Mouse (Mus musculus) ES-CJ7 (cell line): ENCODE results near the gene Fkbp1a.

ENCODE experiments used
- DNase-seq: peaks from one replicate; pipeline ENCODE4 v3.0.0; 2011; ENCODE audit warnings: low read depth, low spot score

Fkbp1a gene

GRCm38 (mm10) chr2:151546571-151546970, 4.3 kb downstream of the Fkbp1a start:
- no peak for DNase-seq

DNA sequence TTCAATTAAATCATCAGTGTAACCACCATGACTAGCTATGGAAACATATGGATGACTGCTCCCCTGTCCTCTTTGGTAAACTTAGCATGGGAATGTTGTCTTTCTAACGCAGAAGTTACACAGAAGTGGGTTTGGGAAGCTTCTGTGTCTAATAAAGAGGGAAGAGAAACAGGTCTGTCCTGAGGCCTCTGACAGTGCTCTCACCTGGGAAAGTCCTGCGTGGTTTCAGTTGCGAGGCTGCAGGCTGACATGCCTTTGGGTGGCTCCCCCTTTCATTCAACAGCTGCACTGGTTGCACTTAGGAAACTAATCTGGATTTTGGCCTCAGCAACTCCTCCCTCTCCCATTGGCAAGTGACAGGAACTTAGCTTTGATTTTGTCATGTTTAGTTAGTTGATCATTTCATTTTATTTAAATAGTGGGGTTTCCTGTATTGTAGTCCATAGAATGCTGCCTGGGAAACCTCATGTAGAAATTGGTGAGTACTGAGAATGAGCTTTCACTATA, 7.4 kb downstream of the Fkbp1a start:
- no peak for DNase-seq

DNA sequence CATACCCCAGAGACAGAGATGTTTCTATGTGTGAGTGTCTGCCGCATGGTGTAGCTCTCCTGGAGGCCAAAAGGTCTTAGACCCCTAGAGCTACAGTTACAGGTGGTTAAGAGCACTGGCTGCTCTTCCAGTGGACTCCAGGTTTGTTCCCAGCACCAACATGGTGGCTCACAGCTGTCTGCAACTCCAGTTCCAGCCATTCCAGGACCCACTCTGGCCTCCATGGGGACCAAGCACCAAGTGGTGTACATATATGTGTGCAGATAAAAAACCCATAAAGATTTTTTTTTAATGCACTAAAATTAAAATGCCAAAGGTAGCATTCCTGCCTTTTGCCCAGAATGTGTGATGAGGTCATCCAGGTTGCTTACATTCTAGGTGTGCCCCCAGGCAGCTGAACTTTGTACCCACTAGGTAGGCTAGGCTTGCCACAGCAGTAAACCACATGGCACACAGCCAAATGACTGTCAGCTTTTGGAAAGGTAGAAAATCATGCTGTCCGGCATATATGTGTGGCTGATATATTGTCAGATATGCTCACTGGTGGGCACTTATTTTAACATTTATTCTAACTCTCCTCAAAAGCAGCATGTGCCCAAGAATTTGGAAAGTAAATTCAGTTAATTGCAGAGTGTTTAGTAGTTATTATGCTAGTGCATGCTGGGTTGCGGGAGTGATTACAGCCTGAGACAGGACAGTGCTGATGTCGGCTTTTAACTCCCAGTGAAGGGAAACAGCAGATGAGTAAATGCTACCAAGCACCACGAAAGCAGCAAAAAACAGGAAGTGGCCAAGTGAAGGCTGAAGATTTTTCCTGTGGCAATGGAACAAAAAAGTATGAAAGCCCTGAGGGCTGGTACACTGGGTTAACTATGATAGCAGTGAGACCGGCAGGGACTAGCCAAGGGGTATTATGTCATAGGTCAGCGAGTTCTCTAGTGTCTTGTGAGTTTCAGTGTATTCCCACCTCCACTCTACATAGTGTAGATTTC, 20.9 kb downstream of the Fkbp1a start:
- no peak for DNase-seq

DNA sequence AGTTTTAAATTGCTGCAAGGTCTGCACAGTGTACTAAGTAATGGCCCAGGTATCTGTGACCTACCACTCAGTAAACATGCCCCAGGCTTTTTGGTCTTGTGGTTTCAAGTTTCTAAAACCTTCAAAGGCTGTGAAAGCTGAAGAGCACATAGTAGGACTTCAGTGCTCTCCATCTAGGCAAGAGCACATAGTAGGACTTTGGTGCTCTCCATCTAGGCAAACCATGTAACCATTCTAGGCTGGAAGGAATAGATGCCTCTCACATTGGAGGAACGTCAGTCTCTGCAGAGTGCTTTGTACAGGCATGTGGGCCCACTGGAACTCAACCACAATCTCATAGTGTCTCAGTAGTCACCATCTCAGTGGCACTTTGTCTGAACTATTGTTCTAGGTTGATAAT, 21.7 kb downstream of the Fkbp1a start:
- no peak for DNase-seq

- no peak for DNase-seq
Measured at GRCm38 (mm10) chr2:151564986-151565385, 22.7 kb downstream of the Fkbp1a start.

- no peak for DNase-seq
Measured at GRCm38 (mm10) chr2:151566856-151567255, 24.6 kb downstream of the Fkbp1a start.

DNA sequence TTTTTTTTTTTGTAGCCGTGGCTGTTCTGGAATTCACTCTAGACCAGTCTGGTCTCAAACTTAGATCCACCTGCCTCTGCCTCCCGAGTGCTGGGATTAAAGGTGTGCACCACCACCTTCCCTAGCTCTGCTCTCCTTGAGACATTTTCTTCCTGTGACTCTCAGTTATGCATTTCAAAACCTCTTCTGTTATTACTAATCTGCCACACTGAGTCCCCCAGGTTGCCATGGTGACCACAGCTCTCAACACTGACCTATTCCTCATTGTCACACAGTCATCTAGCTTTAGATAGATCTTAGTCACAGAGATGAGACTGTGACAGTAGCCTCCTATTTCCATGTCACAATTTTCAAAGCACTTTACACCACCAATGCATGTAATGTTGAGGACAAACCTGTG, 27.2 kb downstream of the Fkbp1a start:
- no peak for DNase-seq

GRCm38 (mm10) chr2:151571873-151572700, 29.8 kb downstream of the Fkbp1a start, which contains the start of gene Sdcbp2:
Gene Sdcbp2, plus strand, starts transcription at chr2:151572622.
- DNase-seq = peak; percentile 39

- no peak for DNase-seq
Measured at GRCm38 (mm10) chr2:151573667-151574066, 31.4 kb downstream of the Fkbp1a start.

DNA sequence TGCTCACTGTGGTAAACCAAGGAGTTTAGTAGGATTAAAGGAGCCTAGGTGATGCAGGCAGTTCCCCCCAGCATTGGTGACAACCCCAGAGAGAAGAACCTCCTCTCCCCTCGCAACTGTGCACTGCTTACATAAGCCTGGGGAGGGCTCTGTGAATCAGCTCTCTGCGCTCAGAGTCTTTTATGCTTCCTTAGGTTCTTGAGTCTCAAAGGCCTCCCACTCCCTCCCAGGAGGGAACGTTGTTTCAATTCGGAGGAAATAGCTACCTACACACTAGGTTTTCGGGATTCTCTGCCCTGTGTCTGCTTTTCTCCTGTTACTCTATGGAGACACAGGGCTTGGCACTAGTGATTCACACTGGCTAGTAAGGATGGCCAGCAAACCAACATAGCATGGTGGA, 32.3 kb downstream of the Fkbp1a start:
- no peak for DNase-seq

GRCm38 (mm10) chr2:151575119-151575698, 32.9 kb downstream of the Fkbp1a start:
- peak; percentile 55 for DNase-seq

DNA sequence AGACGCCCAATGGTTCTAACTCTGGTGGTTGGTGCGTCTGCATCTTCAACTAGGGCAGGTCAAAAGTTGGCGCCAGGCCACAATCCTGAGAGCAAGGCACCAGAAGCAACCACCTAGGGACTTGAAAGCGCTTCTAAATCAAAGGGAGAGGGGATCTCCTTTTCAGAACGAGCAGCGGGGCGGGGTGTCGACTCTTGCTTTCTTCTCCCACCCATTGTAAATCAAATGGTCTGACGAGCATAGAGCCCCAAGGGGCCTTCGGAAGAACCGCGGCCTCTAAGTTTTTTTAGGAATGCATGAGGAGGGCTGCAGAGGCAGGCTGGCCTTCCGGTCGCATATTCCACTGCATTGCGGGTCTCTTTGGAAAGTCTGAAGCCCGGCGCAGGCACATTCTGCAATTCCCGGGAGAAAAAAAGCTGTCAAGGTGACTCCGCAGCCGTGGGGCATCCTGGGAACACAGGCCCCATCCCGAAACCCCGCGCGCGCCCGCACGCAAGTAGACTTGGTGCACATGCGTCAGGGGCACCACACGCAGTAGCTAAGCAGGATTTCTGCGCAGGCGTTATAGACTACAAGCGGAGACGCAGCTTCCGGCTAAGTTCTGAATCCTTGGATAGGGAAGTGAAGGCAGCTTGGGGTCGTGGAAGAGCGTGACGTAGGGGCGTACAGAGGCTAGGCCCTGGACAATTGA, 33.6 kb downstream of the Fkbp1a start:
- peak; percentile 97 for DNase-seq

GRCm38 (mm10) chr2:151579183-151579582, 36.9 kb downstream of the Fkbp1a start:
- no peak for DNase-seq

DNA sequence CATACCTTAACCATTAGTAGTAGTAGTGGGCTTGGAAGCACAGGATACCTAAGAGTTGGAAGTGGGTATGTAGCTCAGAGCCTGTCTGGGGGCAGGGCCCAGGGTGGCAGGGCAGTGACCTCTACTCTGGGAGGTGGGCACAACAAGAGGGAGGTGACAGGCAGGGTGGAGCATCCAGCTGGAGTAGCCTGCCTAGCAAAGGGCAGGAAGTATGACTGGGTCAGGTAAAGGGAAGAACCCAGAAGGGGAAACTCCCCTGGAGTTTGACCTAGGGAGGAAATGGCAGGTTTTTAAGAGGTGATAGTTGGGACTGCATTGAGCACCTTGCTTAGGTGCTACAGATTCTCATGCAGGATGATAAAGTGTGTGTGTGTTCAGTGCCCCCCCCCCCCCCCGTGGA, 38.7 kb downstream of the Fkbp1a start:
- no peak for DNase-seq

- DNase-seq = no peak
Measured at GRCm38 (mm10) chr2:151585934-151586333, 43.7 kb downstream of the Fkbp1a start.

- no peak for DNase-seq
Measured at GRCm38 (mm10) chr2:151586807-151587206, 44.5 kb downstream of the Fkbp1a start.

DNA sequence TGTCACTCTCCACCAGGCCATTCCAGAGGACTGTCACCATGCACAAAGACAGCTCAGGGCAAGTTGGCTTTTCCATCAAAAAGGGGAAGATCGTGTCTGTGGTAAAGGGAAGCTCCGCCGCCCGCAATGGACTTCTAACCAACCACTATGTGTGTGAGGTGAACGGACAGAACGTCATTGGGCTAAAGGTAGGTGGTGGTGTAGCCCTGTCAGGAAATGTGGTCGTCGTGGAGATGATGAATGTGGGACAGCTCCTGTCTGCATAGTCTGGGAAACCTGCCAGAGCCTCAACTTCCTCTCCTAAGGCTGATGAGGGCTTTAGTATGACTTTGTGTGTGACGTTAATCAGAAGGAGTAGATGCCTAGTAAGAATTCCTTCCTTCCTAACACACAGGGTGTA, 45.0 kb downstream of the Fkbp1a start:
- DNase-seq = no peak

- no peak for DNase-seq
Measured at GRCm38 (mm10) chr2:151598068-151598467, 55.8 kb downstream of the Fkbp1a start.

GRCm38 (mm10) chr2:151602106-151602505, 59.8 kb downstream of the Fkbp1a start:
- no peak for DNase-seq

DNA sequence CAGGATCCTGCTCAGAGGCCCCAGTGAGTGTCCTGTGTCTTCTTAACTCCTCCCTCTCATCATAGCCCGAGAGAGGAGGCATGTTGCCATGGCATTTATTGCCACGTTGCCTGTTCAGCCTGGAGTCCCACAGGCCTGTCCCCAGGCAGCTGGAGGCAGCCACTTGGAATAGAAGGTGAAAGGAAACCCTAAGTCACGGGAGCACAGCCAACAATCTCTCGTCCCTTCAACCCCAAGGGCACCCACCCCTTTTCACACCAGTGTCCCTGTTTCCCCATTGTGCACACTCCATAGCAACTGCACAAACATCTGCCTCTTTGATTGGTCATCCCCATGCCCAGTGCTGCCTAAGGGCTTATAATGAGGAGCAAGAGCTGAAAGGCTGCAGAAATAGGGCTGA, 61.3 kb downstream of the Fkbp1a start:
- no peak for DNase-seq

- peak; percentile 34 for DNase-seq
Measured at GRCm38 (mm10) chr2:151605437-151605987, 63.2 kb downstream of the Fkbp1a start.
